Mouse (Mus musculus): ENCODE results near the gene Usp39. TPM values are rescaled to one million over a fixed set of nuclear protein-coding genes. Genes with fewer than 3 reads are reported as not detected.

Usp39 gene
- polyA plus RNA-seq, 1 experiment from 2014 or later = 32.6 TPM

DNA sequence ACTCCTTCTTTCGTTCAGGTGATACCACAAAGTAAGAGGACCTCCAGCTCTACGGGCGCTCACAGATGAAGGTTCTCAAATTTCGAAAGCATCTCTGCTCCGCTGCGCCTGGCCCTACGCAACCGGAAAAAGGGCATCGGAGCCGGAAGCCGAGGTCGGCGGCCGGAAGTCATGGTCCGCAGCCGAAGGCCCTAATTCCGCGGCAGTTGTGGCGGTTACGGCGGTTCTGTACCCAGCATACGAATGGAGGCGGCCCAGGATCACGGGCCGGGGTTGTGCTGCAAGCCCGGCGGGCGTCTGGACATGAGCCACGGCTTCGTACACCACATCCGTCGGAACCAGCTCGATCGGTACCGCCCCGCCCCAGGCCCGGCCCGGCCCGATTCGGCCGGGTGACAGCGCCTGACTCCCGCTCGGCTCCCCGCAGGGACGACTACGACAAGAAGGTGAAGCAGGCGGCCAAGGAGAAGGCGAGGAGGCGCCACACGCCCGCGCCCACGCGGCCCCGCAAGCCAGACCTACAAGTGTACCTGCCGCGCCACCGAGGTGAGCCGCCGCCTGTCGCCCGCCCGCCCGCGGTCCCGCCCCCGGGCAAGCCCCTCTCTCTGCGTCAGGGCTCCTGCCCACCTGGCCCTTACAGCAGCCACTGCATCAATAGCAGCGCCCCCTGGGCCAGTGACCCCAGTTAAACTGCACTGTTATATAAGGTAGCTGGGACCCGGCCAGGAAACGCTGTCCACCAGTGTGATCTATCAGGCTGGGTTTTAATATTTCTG is 2.4 kb upstream of the Usp39 start, which contains the start of gene 0610030E20Rik:
Gene 0610030E20Rik (plus strand): TSS at position 152 of the 776 bp plus-strand sequence.
- WGBS (ENCODE audit: insufficient replicate concordance) = under 1% methylated on average over 72 of the region's 72 CpGs
- Histone ChIP-seq H3K27me3 (ENCODE audit: control insufficient read depth, insufficient read depth, low read depth, low read length) (no peaks in the 10 kb centered on the region), H3K4me1 (ENCODE audit: control insufficient read depth, low read depth, low read length) (peaks cover 53% of the 10 kb centered on the region), H3K9ac (ENCODE audit: low read depth, low read length) (peak within 1 kb of the TSS; percentile 94), H3K27ac (ENCODE audit: low read length) (peak within 1 kb of the TSS; percentile 94), H3K4me3 (ENCODE audit: low read depth, low read length) (peak within 1 kb of the TSS; percentile 88), H3K9me3 (replicated peaks; ENCODE audit: control insufficient read depth, low read length) (no peaks in the 10 kb centered on the region), H3K4me2 (ENCODE audit: low read depth, low read length) (peak within 1 kb of the TSS; percentile 88), H3K36me3 (ENCODE audit: control insufficient read depth, insufficient read depth) (peaks cover 9% of the 10 kb centered on the region)
- peak; percentile 70 for ATAC-seq (ENCODE audit: low read depth)

DNA sequence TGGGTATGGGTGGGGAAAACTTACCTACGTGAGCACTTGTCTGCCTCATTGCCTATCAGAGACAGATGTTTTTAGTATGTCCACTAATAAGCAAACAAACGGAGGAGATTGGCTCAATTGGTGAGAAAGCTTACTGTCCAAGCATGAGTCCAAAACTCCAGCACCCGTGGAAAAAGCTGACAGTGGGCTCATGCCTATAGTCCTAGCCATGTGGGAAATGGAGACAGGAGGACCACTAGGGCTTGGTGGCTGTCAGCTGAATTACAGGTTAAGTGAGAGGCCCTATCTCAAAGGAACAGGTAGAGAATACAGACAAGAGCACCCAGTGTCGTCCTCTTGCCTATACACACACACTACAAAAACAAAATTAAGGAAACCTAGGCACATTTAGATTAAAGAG is 1.3 kb upstream of the Usp39 start:
- peaks cover 46% of the 10 kb centered on the region for H3K4me1 ChIP-seq (ENCODE audit: control insufficient read depth, low read depth, low read length)
- peaks cover 9% of the 10 kb centered on the region for H3K36me3 ChIP-seq (ENCODE audit: control insufficient read depth, insufficient read depth)
- no peak overlapping the region for H3K4me3 ChIP-seq (ENCODE audit: low read depth, low read length)
- no peaks in the 10 kb centered on the region for H3K9me3 ChIP-seq (replicated peaks; ENCODE audit: control insufficient read depth, low read length)
- peak overlapping the region; percentile 17; the same call in 1 of the 2 replicates for H3K9ac ChIP-seq (ENCODE audit: low read depth, low read length)
- peak overlapping the region; percentile 94 for H3K27ac ChIP-seq (ENCODE audit: low read length)
- H3K4me2 ChIP-seq (ENCODE audit: low read depth, low read length) = peak overlapping the region; percentile 88
- H3K27me3 ChIP-seq (ENCODE audit: control insufficient read depth, insufficient read depth, low read depth, low read length) = no peaks in the 10 kb centered on the region
- WGBS (ENCODE audit: insufficient replicate concordance) = 60% methylated on average over 4 of the region's 4 CpGs
- ATAC-seq (ENCODE audit: low read depth) = no peak

DNA sequence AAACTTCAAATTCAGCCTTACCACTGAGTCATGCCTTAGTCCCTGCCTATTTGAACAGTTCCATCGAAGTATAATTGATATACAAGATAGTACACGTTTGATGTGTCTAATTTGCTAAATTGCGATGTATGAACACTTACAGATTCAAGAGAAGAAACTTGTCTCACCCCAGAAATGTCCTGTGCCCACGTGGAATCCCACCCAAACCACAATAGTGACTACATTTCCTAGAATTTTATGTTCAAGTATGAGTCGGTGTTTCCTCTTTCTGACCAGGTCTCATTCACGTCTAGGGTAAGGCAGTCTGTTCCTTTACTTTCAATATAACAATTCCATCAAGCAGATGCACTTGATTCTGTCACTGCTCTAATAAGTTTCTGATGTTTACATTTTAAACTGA is 649 bp upstream of the Usp39 start:
- Histone ChIP-seq H3K4me2 (ENCODE audit: low read depth, low read length) (peak overlapping the region; percentile 97), H3K9me3 (replicated peaks; ENCODE audit: control insufficient read depth, low read length) (no peaks in the 10 kb centered on the region), H3K4me1 (ENCODE audit: control insufficient read depth, low read depth, low read length) (peaks cover 46% of the 10 kb centered on the region), H3K27ac (ENCODE audit: low read length) (peak overlapping the region; percentile 94), H3K4me3 (ENCODE audit: low read depth, low read length) (peak overlapping the region; percentile 92), H3K36me3 (ENCODE audit: control insufficient read depth, insufficient read depth) (peaks cover 7% of the 10 kb centered on the region), H3K27me3 (ENCODE audit: control insufficient read depth, insufficient read depth, low read depth, low read length) (no peaks in the 10 kb centered on the region), H3K9ac (ENCODE audit: low read depth, low read length) (peak overlapping the region; percentile 95)
- ATAC-seq (ENCODE audit: low read depth) = no peak
- WGBS (ENCODE audit: insufficient replicate concordance) = 13% methylated on average over 6 of the region's 6 CpGs

DNA sequence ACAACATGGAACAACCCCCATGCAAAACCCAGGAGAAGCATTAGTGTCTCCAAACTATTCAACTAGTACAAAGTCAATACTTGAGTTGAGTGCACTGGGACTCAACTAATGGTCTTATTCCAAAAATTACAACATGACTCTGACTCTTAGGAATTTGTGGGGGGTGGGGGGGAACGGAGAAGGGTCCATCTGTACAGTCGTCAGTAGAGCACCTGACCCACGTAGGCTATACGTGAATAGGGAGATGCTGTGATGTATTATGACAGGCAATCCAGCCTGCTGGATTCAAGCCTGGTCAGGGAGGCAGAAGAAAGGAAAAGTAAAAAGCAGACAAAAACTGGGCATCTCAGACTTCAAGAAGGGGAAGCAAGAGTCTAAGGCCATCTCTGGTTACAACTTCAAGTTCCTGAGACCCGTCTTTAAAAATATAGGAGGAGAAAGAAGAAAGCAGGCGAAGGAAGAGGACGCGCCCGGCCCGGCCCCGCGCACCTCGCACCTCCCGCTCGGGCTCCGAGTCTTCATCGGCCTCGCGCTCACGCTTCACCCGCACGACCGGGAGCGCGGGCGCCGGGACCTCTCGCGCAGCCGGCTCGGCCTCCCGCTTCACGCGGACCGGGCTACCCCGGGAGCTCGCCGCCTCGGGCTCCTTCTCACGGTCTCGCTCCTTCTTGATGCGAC is 449 bp downstream of the Usp39 start:
- no peaks in the 10 kb centered on the region for H3K9me3 ChIP-seq (replicated peaks; ENCODE audit: control insufficient read depth, low read length)

DNA sequence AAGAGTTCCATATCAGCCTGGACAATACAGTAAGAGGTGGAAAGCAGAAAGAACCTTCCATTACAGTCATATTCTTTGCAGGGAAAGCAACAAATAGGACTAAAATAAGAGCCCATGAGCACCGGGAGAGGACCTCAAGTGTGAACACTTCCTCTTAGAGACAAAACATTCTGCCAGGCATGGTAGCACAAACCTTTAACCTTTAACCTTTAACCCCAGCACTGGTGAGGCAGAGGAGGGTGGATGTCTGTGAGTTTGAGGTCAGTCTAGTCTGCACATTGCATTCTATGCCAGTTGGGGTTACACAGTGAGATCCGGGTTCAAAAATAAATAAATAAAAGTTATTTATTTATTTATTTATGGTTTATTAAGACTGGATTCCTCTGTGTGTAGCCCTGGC is 4.5 kb downstream of the Usp39 start:
- peaks cover 35% of the 10 kb centered on the region for H3K36me3 ChIP-seq (ENCODE audit: control insufficient read depth, insufficient read depth)
- ATAC-seq (ENCODE audit: low read depth) = no peak
- H3K9ac ChIP-seq (ENCODE audit: low read depth, low read length) = no peak overlapping the region
- 56% methylated on average over 2 of the region's 2 CpGs for WGBS (ENCODE audit: insufficient replicate concordance)
- H3K27me3 ChIP-seq (ENCODE audit: control insufficient read depth, insufficient read depth, low read depth, low read length) = no peaks in the 10 kb centered on the region
- no peak overlapping the region for H3K4me2 ChIP-seq (ENCODE audit: low read depth, low read length)
- no peak overlapping the region for H3K4me3 ChIP-seq (ENCODE audit: low read depth, low read length)
- H3K4me1 ChIP-seq (ENCODE audit: control insufficient read depth, low read depth, low read length) = peaks cover 15% of the 10 kb centered on the region
- H3K27ac ChIP-seq (ENCODE audit: low read length) = no peak overlapping the region
- no peaks in the 10 kb centered on the region for H3K9me3 ChIP-seq (replicated peaks; ENCODE audit: control insufficient read depth, low read length)

More for the DNA sequence above, 449 bp downstream of the Usp39 start:
- Histone ChIP-seq H3K4me3 (ENCODE audit: low read depth, low read length) (peak overlapping the region; percentile 92), H3K4me2 (ENCODE audit: low read depth, low read length) (peak overlapping the region; percentile 97), H3K36me3 (ENCODE audit: control insufficient read depth, insufficient read depth) (peaks cover 4% of the 10 kb centered on the region), H3K4me1 (ENCODE audit: control insufficient read depth, low read depth, low read length) (peaks cover 43% of the 10 kb centered on the region), H3K27ac (ENCODE audit: low read length) (peak overlapping the region; percentile 94), H3K9ac (ENCODE audit: low read depth, low read length) (peak overlapping the region; percentile 95), H3K27me3 (ENCODE audit: control insufficient read depth, insufficient read depth, low read depth, low read length) (no peaks in the 10 kb centered on the region)
- WGBS (ENCODE audit: insufficient replicate concordance) = under 1% methylated on average over 42 of the region's 42 CpGs
- ATAC-seq (ENCODE audit: low read depth) = peak; percentile 62

DNA sequence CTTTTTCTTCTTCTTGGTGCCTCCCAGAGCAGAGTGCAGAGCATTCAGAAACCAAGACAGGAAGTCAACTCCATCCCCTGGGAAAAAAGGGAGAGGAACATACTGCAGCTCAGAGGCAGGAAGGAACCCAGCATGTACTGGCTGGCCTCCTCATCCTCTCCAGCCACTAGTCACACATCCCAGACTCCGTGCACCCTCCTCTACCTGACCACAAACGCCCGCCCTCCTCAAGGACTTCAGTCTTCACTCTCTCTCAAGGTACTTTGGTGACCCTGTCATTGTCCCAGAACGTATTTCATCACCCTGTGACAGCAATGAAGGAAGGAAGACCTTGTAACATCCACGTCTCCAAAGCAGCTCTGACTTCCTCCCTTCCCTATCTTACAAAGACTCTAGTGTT is 11.9 kb downstream of the Usp39 start:
- Histone ChIP-seq H3K36me3 (ENCODE audit: control insufficient read depth, insufficient read depth) (peaks cover 63% of the 10 kb centered on the region), H3K4me2 (ENCODE audit: low read depth, low read length) (no peak overlapping the region), H3K9me3 (replicated peaks; ENCODE audit: control insufficient read depth, low read length) (no peaks in the 10 kb centered on the region), H3K4me1 (ENCODE audit: control insufficient read depth, low read depth, low read length) (no peaks in the 10 kb centered on the region), H3K27ac (ENCODE audit: low read length) (no peak overlapping the region), H3K9ac (ENCODE audit: low read depth, low read length) (no peak overlapping the region), H3K27me3 (ENCODE audit: control insufficient read depth, insufficient read depth, low read depth, low read length) (no peaks in the 10 kb centered on the region), H3K4me3 (ENCODE audit: low read depth, low read length) (no peak overlapping the region)
- 65% methylated on average over 5 of the region's 5 CpGs for WGBS (ENCODE audit: insufficient replicate concordance)
- ATAC-seq (ENCODE audit: low read depth) = peak; percentile 53; the same call in 1 of the 2 replicates

DNA sequence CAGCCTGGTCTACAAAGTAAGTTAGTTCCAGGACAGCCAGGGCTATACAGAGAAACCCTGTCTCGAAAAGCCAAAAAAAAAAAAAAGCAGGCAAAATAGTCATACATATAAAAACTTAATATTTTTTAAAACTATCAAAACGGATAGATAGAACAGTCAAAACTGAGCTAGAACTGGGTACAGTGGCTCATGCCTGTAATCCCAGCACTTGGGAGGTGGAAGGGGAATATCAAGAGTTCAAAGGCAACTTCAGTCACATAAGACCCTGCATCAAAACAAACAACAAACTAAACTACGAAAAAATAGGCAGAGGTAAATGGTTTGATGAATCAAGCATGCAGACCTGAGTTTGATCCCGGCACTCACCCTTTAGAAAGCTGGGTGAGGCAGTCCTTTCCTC is 14.9 kb downstream of the Usp39 start:
- ATAC-seq (ENCODE audit: low read depth) = no peak
- WGBS (ENCODE audit: insufficient replicate concordance) = 75% methylated on average over 4 of the region's 4 CpGs
- H3K4me2 ChIP-seq (ENCODE audit: low read depth, low read length) = no peak overlapping the region
- no peak overlapping the region for H3K9ac ChIP-seq (ENCODE audit: low read depth, low read length)
- H3K9me3 ChIP-seq (replicated peaks; ENCODE audit: control insufficient read depth, low read length) = no peaks in the 10 kb centered on the region
- no peak overlapping the region for H3K27ac ChIP-seq (ENCODE audit: low read length)
- no peak overlapping the region for H3K4me3 ChIP-seq (ENCODE audit: low read depth, low read length)
- no peaks in the 10 kb centered on the region for H3K27me3 ChIP-seq (ENCODE audit: control insufficient read depth, insufficient read depth, low read depth, low read length)
- H3K36me3 ChIP-seq (ENCODE audit: control insufficient read depth, insufficient read depth) = peaks cover 59% of the 10 kb centered on the region
- H3K4me1 ChIP-seq (ENCODE audit: control insufficient read depth, low read depth, low read length) = no peaks in the 10 kb centered on the region

DNA sequence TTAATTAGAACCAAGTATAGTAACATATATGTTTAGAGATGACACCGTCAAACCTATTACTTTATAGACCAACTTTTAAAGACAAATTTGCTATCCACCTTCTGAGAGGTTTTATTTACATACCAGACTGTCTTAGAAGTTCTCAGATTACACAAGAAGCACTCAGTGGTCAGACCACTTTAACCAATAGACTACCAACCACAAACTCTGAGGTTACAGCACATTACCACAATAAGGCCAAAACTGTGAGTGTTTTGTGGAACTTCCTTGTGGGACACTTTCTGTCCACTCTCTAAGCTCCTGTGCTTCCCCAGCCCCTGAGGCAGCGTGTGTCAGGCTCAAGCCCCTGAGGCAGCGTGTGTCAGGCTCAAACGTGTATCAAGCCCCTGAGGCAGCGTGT is 16.0 kb downstream of the Usp39 start:
- 89% methylated on average over 5 of the region's 5 CpGs for WGBS (ENCODE audit: insufficient replicate concordance)
- ATAC-seq (ENCODE audit: low read depth) = no peak

DNA sequence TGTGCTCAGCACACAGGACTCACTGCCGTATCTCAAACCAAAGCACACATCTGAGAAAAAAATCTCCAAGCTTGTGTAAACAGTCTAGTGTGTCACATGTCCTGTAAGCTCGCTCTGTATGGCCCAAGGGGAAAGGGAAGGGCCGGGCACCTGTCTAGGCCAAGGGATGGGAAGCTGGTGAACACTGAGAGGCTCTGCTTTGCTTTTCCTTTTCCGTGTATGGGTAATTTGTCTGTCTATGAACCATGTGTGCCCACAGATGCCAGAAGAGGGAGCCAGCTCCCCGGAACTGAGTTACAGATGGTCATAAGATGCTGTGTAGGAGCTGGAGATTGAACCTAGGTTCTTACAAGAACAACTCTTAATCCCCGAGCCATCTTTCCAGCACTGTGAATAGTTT is 18.7 kb downstream of the Usp39 start:
- Histone ChIP-seq H3K27ac (ENCODE audit: low read length) (no peak overlapping the region), H3K4me3 (ENCODE audit: low read depth, low read length) (no peak overlapping the region), H3K4me2 (ENCODE audit: low read depth, low read length) (no peak overlapping the region), H3K36me3 (ENCODE audit: control insufficient read depth, insufficient read depth) (peaks cover 71% of the 10 kb centered on the region), H3K9ac (ENCODE audit: low read depth, low read length) (no peak overlapping the region), H3K4me1 (ENCODE audit: control insufficient read depth, low read depth, low read length) (peaks cover 16% of the 10 kb centered on the region), H3K9me3 (replicated peaks; ENCODE audit: control insufficient read depth, low read length) (no peaks in the 10 kb centered on the region), H3K27me3 (ENCODE audit: control insufficient read depth, insufficient read depth, low read depth, low read length) (no peaks in the 10 kb centered on the region)
- ATAC-seq (ENCODE audit: low read depth) = peak; percentile 16
- 65% methylated on average over 6 of the region's 6 CpGs for WGBS (ENCODE audit: insufficient replicate concordance)

More for the DNA sequence above, 16.0 kb downstream of the Usp39 start:
- Histone ChIP-seq H3K27ac (ENCODE audit: low read length) (no peak overlapping the region), H3K36me3 (ENCODE audit: control insufficient read depth, insufficient read depth) (peaks cover 65% of the 10 kb centered on the region), H3K4me2 (ENCODE audit: low read depth, low read length) (no peak overlapping the region), H3K27me3 (ENCODE audit: control insufficient read depth, insufficient read depth, low read depth, low read length) (no peaks in the 10 kb centered on the region), H3K9ac (ENCODE audit: low read depth, low read length) (no peak overlapping the region), H3K4me3 (ENCODE audit: low read depth, low read length) (no peak overlapping the region), H3K9me3 (replicated peaks; ENCODE audit: control insufficient read depth, low read length) (no peaks in the 10 kb centered on the region), H3K4me1 (ENCODE audit: control insufficient read depth, low read depth, low read length) (peaks cover 6% of the 10 kb centered on the region)

All from liver, embryonic 16.5 days (tissue).